Mouse (Mus musculus) forebrain, embryonic 10.5 days (tissue): ENCODE measurements around the gene Stmn1. TPM values are rescaled to one million over a fixed set of nuclear protein-coding genes. Genes with fewer than 3 reads are reported as not detected.
A peak's percentile ranks its signal among the peaks of the same experiment; 100 is the strongest.

ENCODE experiments used
- DNase-seq: peaks from one replicate; pipeline ENCODE4 v3.0.0-alpha.2; 2017; ENCODE audit warnings: low spot score; ENCODE audit errors: extremely low spot score
- H3K27ac ChIP-seq: fragments of 300-500 bp; sonication (generic); 2 replicates; pipeline ENCODE4 v1.5.1; 2016; ENCODE audit warnings: mild to moderate bottlenecking
- H3K27me3 ChIP-seq: fragments of 300-500 bp; sonication (generic); 2 replicates; pipeline ENCODE4 v1.6.1; 2016; ENCODE audit warnings: mild to moderate bottlenecking; ENCODE audit not compliant: poor library complexity, severe bottlenecking
- H3K36me3 ChIP-seq: fragments of 300-500 bp; sonication (generic); replicated peaks from 2 replicates; pipeline ENCODE4 v1.6.1; 2016; ENCODE audit warnings: mild to moderate bottlenecking, moderate library complexity
- H3K4me1 ChIP-seq: fragments of 300-500 bp; sonication (generic); 2 replicates; pipeline ENCODE4 v1.6.1; 2016
- H3K4me3 ChIP-seq: fragments of 300-500 bp; sonication (generic); 2 replicates; pipeline ENCODE4 v1.5.1; 2016; ENCODE audit warnings: mild to moderate bottlenecking, moderate library complexity
- H3K9me3 ChIP-seq: fragments of 300-500 bp; sonication (generic); 2 replicates; pipeline ENCODE4 v1.6.1; 2016; ENCODE audit warnings: mild to moderate bottlenecking, moderate library complexity
- WGBS: fragments of 180-500 bp; shearing (Covaris S2); methylation state at CpG from one replicate; pipeline ENCODE4 v1.1.7; 2016; 5-methylcytosine and 5-hydroxymethylcytosine counted together
- polyA plus RNA-seq: library from polyadenylated mRNA; unstranded; fragments of >200 nt; fragmentation: Nextera tagmentation; extraction: Ambion mirVana; gene quantifications from 2 replicates; pipeline ENCODE4 v1.2.1, GENCODE M21; 2016

Gene Stmn1
- 2,040 and 2,174 TPM in 2 replicates for polyA plus RNA-seq

DNA sequence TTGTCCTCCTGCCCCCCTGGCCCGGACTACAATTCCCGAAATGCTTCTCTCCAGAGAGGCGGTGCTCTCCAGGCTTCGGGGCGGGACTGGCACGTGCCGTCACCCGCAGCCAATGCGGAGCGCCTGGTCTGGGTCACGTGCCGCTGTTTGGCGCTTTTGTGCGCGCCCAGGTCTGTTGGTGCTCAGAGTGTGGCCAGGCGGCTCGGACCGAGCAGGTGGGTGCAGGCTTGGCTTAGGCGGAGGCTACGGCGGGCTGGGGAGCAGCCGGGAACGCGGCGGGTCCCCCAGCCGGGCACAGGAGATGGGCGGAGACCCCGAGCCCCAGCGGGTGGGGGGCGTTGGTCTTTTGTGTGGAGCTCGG, at the start of gene Stmn1:
Gene Stmn1, plus strand, starts transcription at position 106 of the 361 bp plus-strand sequence.
- peak within 1 kb of the TSS; percentile 99 for H3K27ac ChIP-seq
- no peaks in the 10 kb centered on the region for H3K9me3 ChIP-seq
- peak; percentile 96 for DNase-seq
- H3K27me3 ChIP-seq = peaks cover 18% of the 10 kb centered on the region
- H3K36me3 ChIP-seq = peaks cover 30% of the 10 kb centered on the region
- H3K4me3 ChIP-seq = peak within 1 kb of the TSS; percentile 91
- H3K4me1 ChIP-seq = peaks cover 52% of the 10 kb centered on the region
- WGBS = under 1% methylated on average over 31 of the region's 31 CpGs

DNA sequence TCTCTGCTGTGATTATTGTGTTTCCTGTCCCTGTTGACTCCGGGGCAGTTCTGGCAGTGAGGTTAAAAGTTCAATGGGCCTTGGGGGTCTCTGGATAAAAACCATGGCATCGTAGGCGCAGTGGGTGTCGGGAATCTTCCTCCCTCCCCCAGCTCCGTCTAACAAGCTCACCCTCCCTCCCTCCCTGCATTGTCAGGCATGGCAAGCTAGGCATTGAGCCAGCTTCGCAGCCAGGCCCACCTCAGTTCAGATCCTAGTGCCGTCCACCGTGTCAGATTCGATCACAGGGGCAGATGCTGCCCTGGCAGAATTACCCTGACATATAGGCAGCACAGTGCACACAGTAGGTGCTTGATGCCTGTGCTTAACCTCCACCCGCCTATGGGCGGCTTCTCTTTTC, 46.1 kb upstream of the Stmn1 start:
- no peaks in the 10 kb centered on the region for H3K27me3 ChIP-seq
- 0 out of 2 replicates have a peak, but pooled peaks cover 4% of the 10 kb centered on the region for H3K4me1 ChIP-seq
- H3K4me3 ChIP-seq = no peak overlapping the region
- WGBS = 84% methylated on average over 11 of the region's 11 CpGs
- peaks cover 11% of the 10 kb centered on the region for H3K36me3 ChIP-seq
- 0 out of 2 replicates have a peak overlapping the region, but pooled peaks have one; percentile 12 for H3K27ac ChIP-seq
- DNase-seq = no peak
- no peaks in the 10 kb centered on the region for H3K9me3 ChIP-seq

DNA sequence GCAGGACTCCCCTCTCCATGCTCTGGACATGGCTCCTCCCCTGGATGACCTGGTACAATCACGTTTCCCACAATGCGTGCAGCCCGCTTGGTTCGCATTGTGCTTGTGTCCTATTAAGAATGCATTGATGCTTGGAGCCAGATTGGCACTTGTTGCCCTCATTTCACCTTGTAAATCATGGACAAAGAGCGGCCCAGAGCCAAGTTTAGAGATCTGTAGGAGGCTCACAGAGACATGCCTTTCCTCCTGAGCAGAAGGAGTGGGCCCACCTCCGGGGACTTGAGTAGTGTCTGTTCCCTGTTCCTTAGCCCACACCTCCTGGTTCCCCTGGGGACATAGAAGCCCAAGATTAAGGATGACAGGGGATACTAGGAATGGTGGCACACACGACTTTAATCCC, 44.2 kb upstream of the Stmn1 start:
- Histone ChIP-seq H3K9me3 (no peaks in the 10 kb centered on the region), H3K4me3 (no peak overlapping the region), H3K36me3 (no peaks in the 10 kb centered on the region; the same call in 1 of the 2 replicates), H3K27me3 (no peaks in the 10 kb centered on the region), H3K4me1 (0 out of 2 replicates have a peak, but pooled peaks cover 4% of the 10 kb centered on the region), H3K27ac (no peak overlapping the region)
- WGBS = 93% methylated on average over 7 of the region's 7 CpGs
- DNase-seq = no peak

DNA sequence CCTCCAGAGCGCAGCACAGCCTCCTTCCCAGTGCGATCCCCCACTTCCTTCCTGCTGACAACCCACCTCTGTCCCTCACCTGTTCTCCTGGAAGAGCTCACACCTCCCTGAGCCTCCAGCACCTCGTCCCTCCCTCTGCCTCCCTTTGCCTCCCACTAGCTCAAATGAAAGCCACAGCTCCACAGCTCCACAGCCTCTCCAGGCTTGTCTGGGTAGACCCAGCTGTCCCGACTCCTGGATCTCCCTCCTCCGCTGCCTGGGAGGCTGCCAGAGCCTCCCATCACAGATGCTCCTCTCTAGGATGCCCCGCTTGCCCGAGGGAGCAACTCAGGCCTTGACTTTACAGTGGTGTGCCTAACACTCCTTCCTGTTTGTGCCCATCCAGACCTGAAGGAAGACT, 43.0 kb upstream of the Stmn1 start:
- Histone ChIP-seq H3K4me1 (peaks cover 7% of the 10 kb centered on the region; the same call in 1 of the 2 replicates), H3K9me3 (no peaks in the 10 kb centered on the region), H3K27me3 (no peaks in the 10 kb centered on the region), H3K36me3 (no peaks in the 10 kb centered on the region; the same call in 1 of the 2 replicates), H3K27ac (no peak overlapping the region), H3K4me3 (no peak overlapping the region)
- 80% methylated on average over 7 of the region's 7 CpGs for WGBS
- DNase-seq = no peak

DNA sequence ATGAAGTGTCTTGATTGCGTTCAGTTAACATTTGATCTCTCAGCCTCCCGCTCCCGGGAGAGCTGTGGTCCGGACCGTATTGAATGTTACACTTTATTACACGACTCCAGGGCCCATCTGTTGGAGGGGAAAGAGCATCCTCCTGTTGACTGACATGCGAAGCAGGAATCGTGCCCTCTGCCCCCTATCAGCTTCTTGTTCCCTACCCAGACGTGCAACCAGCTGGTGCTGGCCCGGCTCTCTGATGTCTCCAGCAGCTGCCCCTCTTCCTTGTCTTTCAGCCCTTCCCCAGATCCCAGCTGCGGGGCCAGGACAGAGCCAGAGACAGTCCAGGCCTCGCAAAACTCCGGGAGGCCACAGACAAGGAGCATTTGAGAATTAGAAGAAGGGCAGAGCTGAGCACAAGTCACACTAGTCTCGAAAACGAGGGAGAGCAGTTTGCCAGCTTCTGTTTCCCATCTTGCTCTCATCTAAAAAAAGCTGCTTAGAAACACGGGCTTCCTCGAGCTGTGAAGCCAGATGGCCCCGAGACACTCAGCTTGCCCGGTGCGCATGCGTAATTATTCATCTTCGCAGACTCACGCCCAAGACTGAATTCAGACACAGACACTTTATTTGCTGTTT, 37.6 kb upstream of the Stmn1 start:
- Histone ChIP-seq H3K4me3 (no peak overlapping the region), H3K9me3 (no peaks in the 10 kb centered on the region), H3K4me1 (peaks cover 13% of the 10 kb centered on the region; the same call in 1 of the 2 replicates), H3K27ac (peak overlapping the region; percentile 69), H3K36me3 (no peaks in the 10 kb centered on the region), H3K27me3 (no peaks in the 10 kb centered on the region)
- DNase-seq = peak; percentile 30
- 71% methylated on average over 23 of the region's 23 CpGs for WGBS

DNA sequence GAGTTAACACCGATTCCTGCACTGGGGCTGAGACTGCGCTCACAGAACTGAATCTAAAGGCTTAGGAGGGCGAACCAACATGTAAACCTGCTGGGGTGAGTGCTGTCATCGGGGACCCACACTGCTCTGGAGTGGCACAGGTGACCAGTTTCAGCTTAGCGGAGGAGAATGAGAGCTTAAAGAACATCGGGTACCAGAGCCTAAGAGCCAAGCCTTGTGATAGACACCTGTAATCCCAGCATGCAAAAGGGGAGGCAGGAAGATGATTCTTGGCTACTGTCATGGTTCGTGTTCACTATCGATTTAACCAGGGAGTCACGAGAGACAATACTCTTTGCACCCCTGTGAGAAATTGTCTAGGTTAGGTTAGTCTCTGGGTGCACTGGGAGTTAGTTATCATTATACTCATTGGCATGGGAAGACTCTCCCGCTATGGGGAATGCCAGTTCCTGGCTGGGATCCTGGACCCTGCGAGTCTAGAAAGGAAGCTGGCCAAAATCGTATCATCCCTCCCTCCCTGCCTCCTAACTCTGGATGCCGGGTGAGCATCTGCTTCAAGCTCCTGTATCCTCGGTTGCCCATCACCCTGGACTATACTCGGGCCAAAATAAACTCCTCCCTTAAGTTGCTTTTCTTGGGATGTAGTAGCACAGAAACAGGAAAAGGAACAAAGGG, 35.3 kb upstream of the Stmn1 start:
- Histone ChIP-seq H3K27ac (no peak overlapping the region), H3K4me1 (peaks cover 20% of the 10 kb centered on the region; the same call in 1 of the 2 replicates), H3K27me3 (no peaks in the 10 kb centered on the region), H3K4me3 (no peak overlapping the region), H3K9me3 (no peaks in the 10 kb centered on the region), H3K36me3 (no peaks in the 10 kb centered on the region)
- DNase-seq = no peak
- 91% methylated on average over 15 of the region's 15 CpGs for WGBS

DNA sequence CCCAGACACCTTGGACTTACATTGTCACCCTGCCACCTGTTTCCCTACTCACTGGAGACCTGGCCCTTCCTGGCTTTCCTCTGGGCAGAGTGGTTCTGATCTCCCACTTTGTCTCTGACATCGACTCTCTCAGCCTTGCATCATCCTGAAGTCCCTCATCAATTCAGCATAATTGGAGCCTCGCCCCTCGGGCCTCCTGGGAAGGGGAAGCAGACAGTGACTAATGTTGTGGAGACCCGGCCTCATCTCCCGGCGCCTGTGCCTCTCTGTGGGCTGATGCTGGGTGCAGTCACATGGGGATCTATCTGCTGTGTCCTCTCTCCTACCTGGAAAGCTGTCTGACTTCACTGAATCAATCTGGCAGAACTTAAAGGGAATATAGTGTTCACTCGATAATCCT, 31.9 kb upstream of the Stmn1 start:
- H3K4me3 ChIP-seq = no peak overlapping the region
- 72% methylated on average over 7 of the region's 7 CpGs for WGBS
- H3K9me3 ChIP-seq = no peaks in the 10 kb centered on the region

DNA sequence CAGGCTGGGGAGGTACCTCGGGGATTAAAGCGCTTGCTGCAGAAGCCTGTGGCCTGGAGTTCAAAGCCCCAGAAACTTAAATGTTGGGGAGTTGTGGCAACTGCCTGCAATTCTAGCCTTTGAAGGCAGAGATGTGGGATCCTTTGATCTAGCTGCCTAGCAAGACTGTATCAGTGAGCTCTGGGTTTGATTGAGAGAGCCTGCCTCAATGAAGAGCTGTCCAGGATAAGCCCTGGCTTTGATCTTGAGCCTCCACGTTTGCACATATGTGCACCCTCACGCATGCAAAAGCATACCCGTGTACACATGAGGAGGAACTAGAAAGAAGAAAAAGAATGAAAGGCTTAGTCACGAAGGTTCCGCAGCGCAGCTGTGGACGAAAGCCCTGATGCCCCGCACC, 31.5 kb upstream of the Stmn1 start:
- no peaks in the 10 kb centered on the region for H3K36me3 ChIP-seq
- no peak overlapping the region for H3K4me3 ChIP-seq
- H3K27ac ChIP-seq = no peak overlapping the region
- 0 out of 2 replicates have a peak, but pooled peaks cover 7% of the 10 kb centered on the region for H3K4me1 ChIP-seq
- DNase-seq = no peak
- H3K9me3 ChIP-seq = no peaks in the 10 kb centered on the region
- no peaks in the 10 kb centered on the region for H3K27me3 ChIP-seq
- WGBS = 76% methylated on average over 10 of the region's 10 CpGs

More for the DNA sequence above, 31.9 kb upstream of the Stmn1 start:
- Histone ChIP-seq H3K27me3 (no peaks in the 10 kb centered on the region), H3K4me1 (0 out of 2 replicates have a peak, but pooled peaks cover 7% of the 10 kb centered on the region), H3K36me3 (no peaks in the 10 kb centered on the region), H3K27ac (no peak overlapping the region)
- no peak for DNase-seq

DNA sequence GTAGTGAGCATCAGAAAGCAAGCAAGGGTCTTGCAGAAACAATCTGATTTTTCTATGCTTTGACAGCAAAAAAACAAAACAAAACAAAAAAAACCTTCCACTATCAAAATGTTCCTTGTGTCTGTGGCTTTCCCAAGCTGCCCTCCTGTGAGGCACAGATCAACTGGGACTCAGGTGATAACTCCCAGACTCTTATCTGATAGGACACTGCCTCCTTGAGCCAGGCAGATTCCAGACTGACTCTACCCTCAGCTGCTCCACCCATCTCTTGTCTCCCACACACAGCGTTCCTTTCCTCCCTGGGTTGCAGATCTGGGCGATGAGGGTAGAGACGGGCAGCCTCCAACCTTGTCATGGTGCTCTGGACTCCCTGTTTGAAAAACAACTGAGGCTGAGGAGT, 29.0 kb upstream of the Stmn1 start:
- Histone ChIP-seq H3K27me3 (no peaks in the 10 kb centered on the region), H3K4me1 (peaks cover 11% of the 10 kb centered on the region), H3K4me3 (no peak overlapping the region), H3K9me3 (peaks cover 5% of the 10 kb centered on the region; the same call in 1 of the 2 replicates), H3K27ac (no peak overlapping the region), H3K36me3 (no peaks in the 10 kb centered on the region)
- no peak for DNase-seq
- WGBS = 80% methylated on average over 3 of the region's 3 CpGs

DNA sequence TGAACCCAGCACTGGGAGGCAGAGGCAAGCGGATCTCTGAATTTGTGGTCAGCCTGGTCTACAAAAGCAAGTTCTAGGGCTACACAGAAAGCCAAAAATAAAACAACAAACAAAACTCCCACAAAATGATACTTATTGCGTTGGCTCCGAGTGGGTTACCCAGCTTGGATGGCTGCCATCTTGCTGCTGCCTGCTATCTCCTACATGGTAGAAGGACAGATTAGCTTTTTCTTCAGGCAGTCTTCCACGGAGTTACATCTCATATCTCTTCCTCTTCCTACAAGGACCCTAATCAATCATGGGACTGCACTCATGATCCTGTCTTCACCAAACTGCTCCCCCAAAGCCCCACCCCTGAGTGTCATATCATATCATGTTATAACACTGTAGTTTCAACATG, 28.2 kb upstream of the Stmn1 start:
- H3K4me1 ChIP-seq = peaks cover 11% of the 10 kb centered on the region
- no peaks in the 10 kb centered on the region for H3K36me3 ChIP-seq
- peaks cover 5% of the 10 kb centered on the region; the same call in 1 of the 2 replicates for H3K9me3 ChIP-seq
- WGBS = 87% methylated on average over 4 of the region's 4 CpGs
- no peak overlapping the region for H3K27ac ChIP-seq
- no peaks in the 10 kb centered on the region for H3K27me3 ChIP-seq
- DNase-seq = no peak
- no peak overlapping the region for H3K4me3 ChIP-seq

DNA sequence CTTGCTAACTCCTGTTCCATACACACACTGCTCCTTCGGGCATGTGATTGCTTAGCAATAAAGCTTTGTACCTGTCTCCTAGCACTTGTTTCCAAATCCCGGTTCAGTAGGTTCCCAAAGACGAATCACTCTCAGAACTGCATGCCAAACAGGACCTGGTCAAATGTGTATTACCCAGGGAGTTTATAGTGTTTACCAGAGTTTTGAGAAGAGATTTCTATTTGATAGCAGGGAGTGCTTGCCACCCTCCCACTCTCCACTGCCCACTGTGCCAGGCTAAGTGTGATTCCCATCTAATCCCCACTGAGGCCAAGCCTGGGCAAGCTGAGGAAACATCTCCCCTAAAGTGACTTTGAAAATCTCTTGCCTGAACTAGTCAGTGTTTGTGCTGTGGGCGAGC, 25.9 kb upstream of the Stmn1 start:
- no peaks in the 10 kb centered on the region for H3K36me3 ChIP-seq
- peaks cover 11% of the 10 kb centered on the region; the same call in 1 of the 2 replicates for H3K27me3 ChIP-seq
- peaks cover 5% of the 10 kb centered on the region; the same call in 1 of the 2 replicates for H3K9me3 ChIP-seq
- no peak overlapping the region for H3K4me3 ChIP-seq
- peaks cover 14% of the 10 kb centered on the region for H3K4me1 ChIP-seq
- no peak for DNase-seq
- 89% methylated on average over 4 of the region's 4 CpGs for WGBS
- H3K27ac ChIP-seq = no peak overlapping the region

DNA sequence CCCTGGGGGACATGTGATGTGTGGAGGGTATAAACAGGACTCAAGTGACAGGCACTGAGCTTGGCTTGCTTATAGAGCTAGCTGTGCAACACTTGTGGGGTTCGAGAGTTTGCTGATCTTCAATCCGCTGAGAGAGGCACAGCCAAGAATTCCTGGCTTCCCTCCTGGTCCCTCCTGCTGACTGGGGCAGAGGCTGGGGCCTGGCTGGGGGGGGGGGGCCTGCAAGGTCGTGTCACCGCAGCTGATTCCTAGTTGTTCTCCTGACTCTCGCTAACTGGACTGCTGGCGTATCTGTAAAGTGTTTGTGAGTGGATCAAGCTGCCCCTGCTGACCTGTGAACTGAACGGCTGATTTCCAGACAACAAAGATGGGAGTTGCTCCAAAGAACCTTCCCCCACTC, 24.5 kb upstream of the Stmn1 start:
- H3K27ac ChIP-seq = no peak overlapping the region
- no peak for DNase-seq
- H3K27me3 ChIP-seq = peaks cover 24% of the 10 kb centered on the region
- WGBS = 64% methylated on average over 7 of the region's 7 CpGs
- peaks cover 24% of the 10 kb centered on the region for H3K4me1 ChIP-seq
- no peak overlapping the region for H3K4me3 ChIP-seq
- no peaks in the 10 kb centered on the region for H3K36me3 ChIP-seq
- H3K9me3 ChIP-seq = peaks cover 5% of the 10 kb centered on the region; the same call in 1 of the 2 replicates

DNA sequence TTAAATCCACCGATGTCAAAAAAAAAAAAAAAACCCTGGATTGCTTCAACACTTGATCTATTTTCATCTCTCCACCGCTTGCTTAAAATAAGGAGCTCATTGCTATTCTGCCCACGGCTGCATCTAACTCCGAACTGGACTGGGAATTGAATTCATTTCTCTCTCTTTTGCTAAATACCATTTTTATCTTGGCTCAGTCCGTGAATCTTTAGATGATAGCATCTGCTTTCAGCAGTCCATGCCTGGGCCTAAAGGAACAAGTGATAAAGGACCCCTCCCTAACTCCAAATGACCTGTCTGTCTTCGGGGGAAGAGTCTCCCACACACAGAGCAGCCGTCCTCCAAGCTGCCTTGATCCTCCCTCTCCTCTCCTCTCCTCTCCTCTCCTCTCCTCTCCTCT, 23.2 kb upstream of the Stmn1 start:
- DNase-seq = no peak
- H3K27me3 ChIP-seq = peaks cover 33% of the 10 kb centered on the region
- 77% methylated on average over 7 of the region's 7 CpGs for WGBS
- H3K4me1 ChIP-seq = peaks cover 33% of the 10 kb centered on the region
- H3K4me3 ChIP-seq = no peak overlapping the region
- H3K27ac ChIP-seq = no peak overlapping the region
- H3K36me3 ChIP-seq = no peaks in the 10 kb centered on the region
- peaks cover 5% of the 10 kb centered on the region; the same call in 1 of the 2 replicates for H3K9me3 ChIP-seq
